Mouse (Mus musculus): ENCODE results near the gene Klf13. TPM values are rescaled to one million over a fixed set of nuclear protein-coding genes. Genes with fewer than 3 reads are reported as not detected.

The Klf13 gene
- total RNA-seq, 1 experiment: 29.4 TPM

- Histone ChIP-seq H3K36me3 (ENCODE audit: control insufficient read depth, insufficient read depth, low read length, poor library complexity, severe bottlenecking) (peaks cover 1% of the 10 kb centered on the region; the same call in 1 of the 2 replicates), H3K27ac (ENCODE audit: insufficient read depth, low read depth, low read length, poor library complexity, severe bottlenecking) (peak overlapping the region; percentile 95), H3K4me3 (ENCODE audit: insufficient read depth in 1 of 2, low read depth in 1 of 2, low read length in 2 of 2, poor library complexity in 1 of 2, severe bottlenecking in 1 of 2) (peak overlapping the region; percentile 83 to 86), H3K9me3 (ENCODE audit: control insufficient read depth, insufficient read depth, low read depth, low read length) (no peaks in the 10 kb centered on the region), H3K4me1 (ENCODE audit: control insufficient read depth in 2 of 2, insufficient read depth in 2 of 2, low read length in 2 of 2, poor library complexity in 1 of 2) (peaks cover 0 to 9% of the 10 kb centered on the region in 2 experiments; a peak in 1 of 4 replicates), H3K9ac (ENCODE audit: insufficient read depth, low read depth, low read length, poor library complexity, severe bottlenecking) (peak overlapping the region; percentile 89)
- in situ Hi-C loops (cut with MboI; ENCODE audit: low sequenced_read_pairs in 2 of 2, unreplicated experiment in 2 of 2): no loop called here
- TF ChIP-seq ZC3H11A (IDR thresholded peaks at IDR 0.05; ENCODE audit: borderline replicate concordance, low read depth, low read length) (no peak), CHD2 (IDR thresholded peaks at IDR 0.05; ENCODE audit: low read depth, low read length) (no peak), ZNF384 (IDR thresholded peaks at IDR 0.05; ENCODE audit: low read depth, low read length) (no peak), HCFC1 (IDR thresholded peaks at IDR 0.05; ENCODE audit: borderline replicate concordance, insufficient read depth, low read length) (0 out of 2 replicates have a peak, but pooled peaks have one; percentile 18)
- DNase-seq (ENCODE audit: low read depth, low spot score): peak; percentile 60
Measured at GRCm38 (mm10) chr7:63939397-63939951, 759 bp upstream of the Klf13 start.

GRCm38 (mm10) chr7:63938066-63938913 lies 425 bp downstream of the Klf13 start:
- H3K27ac ChIP-seq (ENCODE audit: insufficient read depth, low read depth, low read length, poor library complexity, severe bottlenecking): peak overlapping the region; percentile 96
- peaks cover 6% of the 10 kb centered on the region; the same call in 1 of the 2 replicates for H3K36me3 ChIP-seq (ENCODE audit: control insufficient read depth, insufficient read depth, low read length, poor library complexity, severe bottlenecking)
- peak overlapping the region; percentile 92 for H3K9ac ChIP-seq (ENCODE audit: insufficient read depth, low read depth, low read length, poor library complexity, severe bottlenecking)
- in situ Hi-C loops (cut with MboI; ENCODE audit: low sequenced_read_pairs in 2 of 2, unreplicated experiment in 2 of 2): no loop called here
- no peaks in the 10 kb centered on the region for H3K9me3 ChIP-seq (ENCODE audit: control insufficient read depth, insufficient read depth, low read depth, low read length)
- TF ChIP-seq ZC3H11A (IDR thresholded peaks at IDR 0.05; ENCODE audit: borderline replicate concordance, low read depth, low read length): no peak
- TF ChIP-seq CHD2 (IDR thresholded peaks at IDR 0.05; ENCODE audit: low read depth, low read length): no peak
- TF ChIP-seq MAFK (IDR thresholded peaks at IDR 0.05; ENCODE audit: insufficient read depth, low read depth, low read length): no peak
- TF ChIP-seq HCFC1 (IDR thresholded peaks at IDR 0.05; ENCODE audit: borderline replicate concordance, insufficient read depth, low read length): no peak
- TF ChIP-seq ZNF384 (IDR thresholded peaks at IDR 0.05; ENCODE audit: low read depth, low read length): no peak
- H3K4me1 ChIP-seq (ENCODE audit: control insufficient read depth in 2 of 2, insufficient read depth in 2 of 2, low read length in 2 of 2, poor library complexity in 1 of 2): peaks cover 2 to 16% of the 10 kb centered on the region in 2 experiments; a peak in 2 of 4 replicates
- no peak for DNase-seq (ENCODE audit: low read depth, low spot score)
- H3K4me3 ChIP-seq (ENCODE audit: insufficient read depth in 1 of 2, low read depth in 1 of 2, low read length in 2 of 2, poor library complexity in 1 of 2, severe bottlenecking in 1 of 2): peak overlapping the region; percentile 83 to 94

DNA sequence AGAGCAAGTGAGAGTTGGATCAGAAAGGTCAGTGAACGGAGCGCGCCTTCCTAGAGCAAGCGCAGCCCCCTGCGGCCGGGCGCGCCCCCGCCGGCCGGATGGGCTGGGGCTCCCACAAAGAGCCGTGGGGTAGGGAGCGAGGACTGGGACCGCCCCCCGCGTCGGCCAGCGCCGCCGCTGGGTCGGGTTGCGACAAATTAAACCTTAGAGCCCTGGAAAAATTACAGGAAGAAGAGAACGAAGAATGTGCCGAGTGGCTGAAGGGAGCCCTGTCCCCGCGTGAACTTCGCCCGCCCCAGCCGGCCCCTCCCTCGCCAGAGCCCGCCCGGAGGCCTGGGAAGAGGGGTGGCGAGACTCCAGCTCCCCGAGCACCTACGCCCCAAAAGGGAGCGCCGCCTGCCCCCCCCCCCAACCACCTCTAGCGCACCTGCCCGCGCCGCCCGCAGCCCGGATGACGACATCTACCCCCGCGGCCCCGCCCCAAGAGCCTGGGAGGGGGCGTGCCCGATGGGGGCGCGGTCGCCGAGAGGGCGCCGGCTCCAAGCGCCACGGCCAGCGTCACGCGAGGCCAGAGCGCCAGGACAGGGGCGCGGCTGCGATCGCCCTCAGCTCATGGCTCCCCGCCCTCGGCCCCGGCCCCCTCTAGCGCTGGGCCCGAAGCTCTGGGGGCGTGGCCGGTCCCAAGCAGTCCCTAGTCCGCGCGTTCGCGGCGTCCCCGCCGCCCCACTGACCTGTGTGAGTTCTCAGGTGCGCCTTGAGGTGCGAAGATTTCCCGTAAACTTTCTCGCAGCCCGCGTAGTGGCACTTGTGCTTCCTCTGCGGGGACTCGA lies 1.3 kb downstream of the Klf13 start:
- peak; percentile 58 for DNase-seq (ENCODE audit: low read depth, low spot score)
- Histone ChIP-seq H3K36me3 (ENCODE audit: control insufficient read depth, insufficient read depth, low read length, poor library complexity, severe bottlenecking) (peaks cover 6% of the 10 kb centered on the region; the same call in 1 of the 2 replicates), H3K4me1 (ENCODE audit: control insufficient read depth in 2 of 2, insufficient read depth in 2 of 2, low read length in 2 of 2, poor library complexity in 1 of 2) (peaks cover 2 to 16% of the 10 kb centered on the region in 2 experiments; a peak in 2 of 4 replicates), H3K27ac (ENCODE audit: insufficient read depth, low read depth, low read length, poor library complexity, severe bottlenecking) (peak overlapping the region; percentile 96), H3K9ac (ENCODE audit: insufficient read depth, low read depth, low read length, poor library complexity, severe bottlenecking) (peak overlapping the region; percentile 92), H3K9me3 (ENCODE audit: control insufficient read depth, insufficient read depth, low read depth, low read length) (no peaks in the 10 kb centered on the region), H3K4me3 (ENCODE audit: insufficient read depth in 1 of 2, low read depth in 1 of 2, low read length in 2 of 2, poor library complexity in 1 of 2, severe bottlenecking in 1 of 2) (peak overlapping the region; percentile 83 to 94)
- TF ChIP-seq HCFC1 (IDR thresholded peaks at IDR 0.05; ENCODE audit: borderline replicate concordance, insufficient read depth, low read length): peak; percentile 27; the same call in 1 of the 2 replicates
- no peak for TF ChIP-seq CHD2 (IDR thresholded peaks at IDR 0.05; ENCODE audit: low read depth, low read length)
- in situ Hi-C loops (cut with MboI; ENCODE audit: low sequenced_read_pairs in 2 of 2, unreplicated experiment in 2 of 2): no loop called here

DNA sequence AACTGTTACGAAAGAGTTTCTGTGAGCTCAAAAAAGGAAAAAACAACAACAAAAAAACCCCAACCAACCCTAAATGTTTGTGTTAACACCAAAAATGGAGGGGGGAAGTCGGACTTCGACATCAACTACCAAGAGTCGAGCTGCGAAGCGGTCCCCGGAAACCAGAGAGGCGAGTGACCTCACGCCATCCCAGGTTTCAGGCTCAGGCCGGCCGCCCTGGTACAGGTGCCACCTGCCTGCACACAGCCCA lies 1.8 kb downstream of the Klf13 start:
- in situ Hi-C loops (cut with MboI; ENCODE audit: low sequenced_read_pairs in 2 of 2, unreplicated experiment in 2 of 2): no loop called here
- Histone ChIP-seq H3K4me3 (ENCODE audit: insufficient read depth in 1 of 2, low read depth in 1 of 2, low read length in 2 of 2, poor library complexity in 1 of 2, severe bottlenecking in 1 of 2) (peak overlapping the region; percentile 83 to 94), H3K4me1 (ENCODE audit: control insufficient read depth in 2 of 2, insufficient read depth in 2 of 2, low read length in 2 of 2, poor library complexity in 1 of 2) (peaks cover 2 to 16% of the 10 kb centered on the region in 2 experiments; a peak in 2 of 4 replicates), H3K9ac (ENCODE audit: insufficient read depth, low read depth, low read length, poor library complexity, severe bottlenecking) (peak overlapping the region; percentile 79), H3K9me3 (ENCODE audit: control insufficient read depth, insufficient read depth, low read depth, low read length) (no peaks in the 10 kb centered on the region), H3K36me3 (ENCODE audit: control insufficient read depth, insufficient read depth, low read length, poor library complexity, severe bottlenecking) (peaks cover 6% of the 10 kb centered on the region; the same call in 1 of the 2 replicates), H3K27ac (ENCODE audit: insufficient read depth, low read depth, low read length, poor library complexity, severe bottlenecking) (peak overlapping the region; percentile 85)
- TF ChIP-seq HCFC1 (IDR thresholded peaks at IDR 0.05; ENCODE audit: borderline replicate concordance, insufficient read depth, low read length) (no peak), MAFK (IDR thresholded peaks at IDR 0.05; ENCODE audit: insufficient read depth, low read depth, low read length) (no peak), ZNF384 (IDR thresholded peaks at IDR 0.05; ENCODE audit: low read depth, low read length) (no peak), ZC3H11A (IDR thresholded peaks at IDR 0.05; ENCODE audit: borderline replicate concordance, low read depth, low read length) (no peak), CHD2 (IDR thresholded peaks at IDR 0.05; ENCODE audit: low read depth, low read length) (no peak)
- no peak for DNase-seq (ENCODE audit: low read depth, low spot score)
